Mouse (Mus musculus) limb, embryonic 14.5 days (tissue): ENCODE measurements at regions not wholly inside any gene's neighbourhood (a gene's known extent, or its start where the extent isn't known, plus 50 kb on each side); places are given as distances from the start of the nearest gene placed in this dataset.
"Not testable (repeated sequence)": the region's sequence is repeated elsewhere in the genome, so short reads cannot be mapped to it uniquely, and the experiment has no call there.

Source experiments
- ATAC-seq: fragments of 200-750 bp; cut with Nextera tagmentation; 2 replicates; pipeline ENCODE4 v1.8.0; 2017; ENCODE audit warnings: low read depth, moderate number of reproducible peaks, moderate TSS enrichment; ENCODE audit not compliant: low FRiP score
- DNase-seq: peaks from one replicate; pipeline ENCODE4 v3.0.0-alpha.2; 2015; ENCODE audit warnings: low spot score
- H3K27ac ChIP-seq: fragments of 300-500 bp; sonication (generic); replicated peaks from 2 replicates; pipeline ENCODE4 v1.5.1; 2014; ENCODE audit warnings: low read depth, mild to moderate bottlenecking, low read length, moderate library complexity, mixed read lengths
- H3K27me3 ChIP-seq: fragments of 300-500 bp; sonication (generic); 2 replicates; pipeline ENCODE4 v1.6.1; 2014; ENCODE audit warnings: low read length, mixed read lengths; ENCODE audit not compliant: control insufficient read depth, insufficient read depth
- H3K36me3 ChIP-seq: fragments of 300-500 bp; sonication (generic); 2 replicates; pipeline ENCODE4 v1.6.1; 2014; ENCODE audit warnings: mild to moderate bottlenecking, low read length, moderate library complexity, mixed read lengths; ENCODE audit not compliant: control insufficient read depth, insufficient read depth
- H3K4me1 ChIP-seq: fragments of 300-500 bp; sonication (generic); 2 replicates; pipeline ENCODE4 v1.6.1; 2014; ENCODE audit warnings: antibody characterized with exemption, low read length, mixed read lengths; ENCODE audit not compliant: control insufficient read depth, insufficient read depth
- H3K4me2 ChIP-seq: fragments of 300-500 bp; sonication (generic); replicated peaks from 2 replicates; pipeline ENCODE4 v1.6.1; 2014; ENCODE audit warnings: low read depth, mild to moderate bottlenecking, low read length, moderate library complexity; ENCODE audit not compliant: severe bottlenecking
- H3K4me3 ChIP-seq: fragments of 300-500 bp; sonication (generic); replicated peaks from 2 replicates; pipeline ENCODE4 v1.5.1; 2014; ENCODE audit warnings: low read length
- H3K9ac ChIP-seq: fragments of 300-500 bp; sonication (generic); 2 replicates; pipeline ENCODE4 v1.6.1; 2014; ENCODE audit warnings: mild to moderate bottlenecking, low read depth, low read length, moderate library complexity; ENCODE audit not compliant: severe bottlenecking
- H3K9me3 ChIP-seq: fragments of 300-500 bp; sonication (generic); 2 replicates; pipeline ENCODE4 v1.6.1; 2016; ENCODE audit warnings: low read length; ENCODE audit not compliant: control insufficient read depth
- POLR2A ChIP-seq: fragments of 200-500 bp; IDR thresholded peaks from 2 replicates; pipeline ENCODE4 v1.8.0; 2012; ENCODE audit warnings: inconsistent platforms, mild to moderate bottlenecking, moderate library complexity, borderline replicate concordance; ENCODE audit not compliant: insufficient read depth, insufficient read length; ENCODE audit errors: extremely low read depth
- WGBS: fragments of 180-500 bp; shearing (Covaris S2); extraction: QIAGEN DNeasy Blood & Tissue Kit; methylation state at CpG from one replicate; pipeline ENCODE4 v1.1.7; 2014; 5-methylcytosine and 5-hydroxymethylcytosine counted together

- Histone ChIP-seq H3K27me3 (no peaks in the 10 kb centered on the region), H3K4me2 (no peak overlapping the region), H3K4me1 (no peaks in the 10 kb centered on the region), H3K27ac (no peak overlapping the region), H3K9me3 (no peaks in the 10 kb centered on the region), H3K4me3 (no peak overlapping the region), H3K36me3 (no peaks in the 10 kb centered on the region), H3K9ac (no peak overlapping the region)
- DNase-seq = peak; percentile 81
- ATAC-seq = peak; percentile 99
- TF ChIP-seq POLR2A = no peak
- 73% methylated on average over 3 of the region's 3 CpGs for WGBS
These were observed 636.2 kb upstream of the Epha7 start for GRCm38 (mm10) chr4:28176771-28177170.

GRCm38 (mm10) chr4:28190861-28191260 lies 622.1 kb upstream of the Epha7 start:
- H3K27me3 ChIP-seq = no peaks in the 10 kb centered on the region
- no peak overlapping the region for H3K4me3 ChIP-seq
- H3K27ac ChIP-seq = no peak overlapping the region
- DNase-seq = no peak
- no peaks in the 10 kb centered on the region for H3K36me3 ChIP-seq
- H3K9ac ChIP-seq = no peak overlapping the region
- no peaks in the 10 kb centered on the region for H3K9me3 ChIP-seq
- no peak for TF ChIP-seq POLR2A
- 75% methylated on average over 5 of the region's 5 CpGs for WGBS
- no peaks in the 10 kb centered on the region for H3K4me1 ChIP-seq
- no peak overlapping the region for H3K4me2 ChIP-seq
- ATAC-seq = no peak

- Histone ChIP-seq H3K27ac (no peak overlapping the region), H3K27me3 (no peaks in the 10 kb centered on the region), H3K4me3 (no peak overlapping the region), H3K9me3 (no peaks in the 10 kb centered on the region), H3K36me3 (no peaks in the 10 kb centered on the region), H3K4me2 (no peak overlapping the region), H3K9ac (no peak overlapping the region), H3K4me1 (no peaks in the 10 kb centered on the region)
- ATAC-seq (no peak), DNase-seq (no peak)
- WGBS = 69% methylated on average over 2 of the region's 2 CpGs
- TF ChIP-seq POLR2A = no peak
These were observed 585.2 kb upstream of the Epha7 start for GRCm38 (mm10) chr4:28227594-28228208.

- H3K27ac ChIP-seq, H3K4me1 ChIP-seq, H3K4me2 ChIP-seq, H3K9ac ChIP-seq, H3K9me3 ChIP-seq, H3K4me3 ChIP-seq, ATAC-seq, H3K27me3 ChIP-seq, H3K36me3 ChIP-seq: not testable (repeated sequence)
- DNase-seq = peak; percentile 56
These were observed 577.4 kb upstream of the Epha7 start for GRCm38 (mm10) chr4:28235516-28235915.

- H3K27ac ChIP-seq = no peak overlapping the region
- no peak overlapping the region for H3K4me2 ChIP-seq
- 94% methylated on average over 1 of the region's 1 CpGs for WGBS
These were observed 570.7 kb upstream of the Epha7 start for GRCm38 (mm10) chr4:28242272-28242671.

More at GRCm38 (mm10) chr4:28242272-28242671, 570.7 kb upstream of the Epha7 start:
- Histone ChIP-seq H3K36me3 (no peaks in the 10 kb centered on the region), H3K4me3 (no peak overlapping the region), H3K4me1 (no peaks in the 10 kb centered on the region), H3K9ac (no peak overlapping the region), H3K9me3 (no peaks in the 10 kb centered on the region), H3K27me3 (no peaks in the 10 kb centered on the region)
- ATAC-seq = no peak
- no peak for TF ChIP-seq POLR2A
- no peak for DNase-seq
